Mouse (Mus musculus): ENCODE results near the gene Gm2115. TPM values are rescaled to one million over a fixed set of nuclear protein-coding genes. Genes with fewer than 3 reads are reported as not detected.

Gm2115 gene
- polyA plus RNA-seq, 1 experiment from 2014 or later, result 0.04 TPM

- no peak overlapping the region for H3K27ac ChIP-seq
- ATAC-seq, result no peak
- no peaks in the 10 kb centered on the region for H3K9me3 ChIP-seq (replicated peaks)
- no peak overlapping the region for H3K4me3 ChIP-seq
- H3K36me3 ChIP-seq, result no peaks in the 10 kb centered on the region
- H3K9ac ChIP-seq, result no peak overlapping the region
- no peaks in the 10 kb centered on the region for H3K4me1 ChIP-seq
- no peaks in the 10 kb centered on the region for H3K27me3 ChIP-seq (replicated peaks)
- WGBS (ENCODE audit: insufficient replicate concordance), result 64% methylated on average over 2 of the region's 2 CpGs
- H3K4me2 ChIP-seq, result no peak overlapping the region
Observed at GRCm38 (mm10) chr7:84551472-84551871, 22.7 kb downstream of the Gm2115 start.

DNA sequence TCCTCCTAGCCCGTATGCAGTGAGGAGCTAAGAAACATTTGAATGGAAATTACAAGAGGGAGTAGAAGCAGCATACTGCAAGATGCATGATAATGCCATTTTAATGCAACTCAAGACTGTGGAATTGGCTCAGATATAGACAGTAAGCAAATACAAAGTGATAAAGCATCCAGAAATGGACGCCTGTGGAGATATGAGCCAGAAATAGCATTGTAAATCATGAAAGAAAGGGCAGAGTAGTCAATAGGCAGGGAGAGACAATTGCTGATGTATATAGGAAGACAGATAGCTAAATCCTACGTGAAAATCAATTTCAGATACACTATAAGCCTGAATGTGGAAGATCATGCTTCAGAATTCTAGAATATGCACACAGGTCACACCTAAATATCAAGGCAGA, 26.5 kb downstream of the Gm2115 start:
- no peaks in the 10 kb centered on the region for H3K27me3 ChIP-seq (replicated peaks)
- H3K9ac ChIP-seq, result no peak overlapping the region
- no peaks in the 10 kb centered on the region for H3K9me3 ChIP-seq (replicated peaks)
- no peak overlapping the region for H3K4me3 ChIP-seq
- no peak for ATAC-seq
- H3K4me1 ChIP-seq, result no peaks in the 10 kb centered on the region
- no peaks in the 10 kb centered on the region for H3K36me3 ChIP-seq
- H3K27ac ChIP-seq, result no peak overlapping the region
- no peak overlapping the region for H3K4me2 ChIP-seq
- WGBS (ENCODE audit: insufficient replicate concordance), result 43% methylated on average over 3 of the region's 3 CpGs

- Histone ChIP-seq H3K4me3 (no peak overlapping the region), H3K4me2 (no peak overlapping the region), H3K27ac (no peak overlapping the region), H3K4me1 (no peaks in the 10 kb centered on the region), H3K36me3 (no peaks in the 10 kb centered on the region), H3K9ac (no peak overlapping the region), H3K9me3 (replicated peaks) (no peaks in the 10 kb centered on the region), H3K27me3 (replicated peaks) (no peaks in the 10 kb centered on the region)
- ATAC-seq, result no peak
- 67% methylated on average over 3 of the region's 3 CpGs for WGBS (ENCODE audit: insufficient replicate concordance)
Observed at GRCm38 (mm10) chr7:84557332-84557731, 28.6 kb downstream of the Gm2115 start.

DNA sequence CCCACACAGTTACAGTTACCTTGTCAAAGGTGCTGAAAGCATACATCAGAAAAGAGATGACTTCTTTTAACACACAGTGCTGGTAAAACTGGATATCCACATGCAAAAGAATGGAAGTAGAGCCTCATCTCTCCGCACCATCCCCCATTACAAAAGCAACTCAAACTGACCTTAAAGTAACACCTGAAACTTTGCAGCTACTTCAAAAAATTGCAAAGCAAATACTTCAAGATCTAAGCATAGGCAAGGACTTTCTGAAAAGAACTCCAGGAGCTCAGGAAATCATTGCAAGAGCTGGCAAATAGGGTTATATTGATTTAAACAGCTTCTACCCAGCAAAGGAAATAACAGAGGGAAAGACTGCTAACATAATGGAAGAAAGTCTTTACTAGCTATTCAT, 31.7 kb downstream of the Gm2115 start:
- WGBS (ENCODE audit: insufficient replicate concordance), result 85% methylated on average over 1 of the region's 1 CpGs
- Histone ChIP-seq H3K9me3 (replicated peaks) (no peaks in the 10 kb centered on the region), H3K27me3 (replicated peaks) (no peaks in the 10 kb centered on the region), H3K4me2 (no peak overlapping the region), H3K4me1 (no peaks in the 10 kb centered on the region), H3K9ac (no peak overlapping the region), H3K4me3 (no peak overlapping the region), H3K27ac (no peak overlapping the region), H3K36me3 (no peaks in the 10 kb centered on the region)
- no peak for ATAC-seq

- H3K36me3 ChIP-seq, result no peaks in the 10 kb centered on the region
- no peaks in the 10 kb centered on the region for H3K9me3 ChIP-seq (replicated peaks)
- no peak overlapping the region for H3K27ac ChIP-seq
- H3K4me3 ChIP-seq, result no peak overlapping the region
- 48% methylated on average over 3 of the region's 3 CpGs for WGBS (ENCODE audit: insufficient replicate concordance)
- ATAC-seq, result no peak
- H3K9ac ChIP-seq, result no peak overlapping the region
- no peaks in the 10 kb centered on the region for H3K27me3 ChIP-seq (replicated peaks)
- H3K4me2 ChIP-seq, result no peak overlapping the region
- no peaks in the 10 kb centered on the region for H3K4me1 ChIP-seq
Observed at GRCm38 (mm10) chr7:84564236-84564635, 35.5 kb downstream of the Gm2115 start.

- no peak overlapping the region for H3K4me3 ChIP-seq
- no peaks in the 10 kb centered on the region for H3K27me3 ChIP-seq (replicated peaks)
- H3K9me3 ChIP-seq (replicated peaks), result no peaks in the 10 kb centered on the region
- no peak for ATAC-seq
- H3K36me3 ChIP-seq, result no peaks in the 10 kb centered on the region
- no peaks in the 10 kb centered on the region for H3K4me1 ChIP-seq
- no peak overlapping the region for H3K9ac ChIP-seq
- no peak overlapping the region for H3K4me2 ChIP-seq
- no peak overlapping the region for H3K27ac ChIP-seq
- 62% methylated on average over 6 of the region's 6 CpGs for WGBS (ENCODE audit: insufficient replicate concordance)
Observed at GRCm38 (mm10) chr7:84566200-84566599, 37.4 kb downstream of the Gm2115 start.

- Histone ChIP-seq H3K4me3 (no peak overlapping the region), H3K27ac (no peak overlapping the region), H3K9ac (no peak overlapping the region), H3K27me3 (replicated peaks) (0 out of 2 replicates have a peak, but pooled peaks cover 5% of the 10 kb centered on the region), H3K36me3 (no peaks in the 10 kb centered on the region), H3K4me1 (no peaks in the 10 kb centered on the region), H3K4me2 (no peak overlapping the region), H3K9me3 (replicated peaks) (no peaks in the 10 kb centered on the region)
- 66% methylated on average over 2 of the region's 2 CpGs for WGBS (ENCODE audit: insufficient replicate concordance)
- no peak for ATAC-seq
Observed at GRCm38 (mm10) chr7:84577034-84577433, 48.3 kb downstream of the Gm2115 start.

DNA sequence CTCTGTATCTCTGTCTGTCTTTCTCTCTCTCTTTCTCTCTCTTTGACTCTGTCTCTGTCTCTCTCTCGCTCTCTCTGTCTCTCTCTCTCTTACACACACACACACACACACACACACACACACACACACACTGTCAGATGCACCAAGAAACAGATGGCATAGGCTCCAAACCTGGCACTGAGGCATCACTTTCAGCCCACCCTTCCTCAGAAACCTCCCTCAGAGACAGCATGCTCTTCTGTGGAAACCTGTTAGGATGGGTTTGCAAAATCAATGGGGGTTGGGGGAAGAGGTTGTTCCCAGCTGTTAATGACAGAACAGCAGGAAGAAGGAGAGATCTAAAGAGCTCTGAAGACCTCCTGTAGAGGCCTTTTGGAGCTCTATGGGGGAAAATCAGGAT, 50.1 kb downstream of the Gm2115 start:
- Histone ChIP-seq H3K4me3 (no peak overlapping the region), H3K36me3 (no peaks in the 10 kb centered on the region), H3K27me3 (replicated peaks) (0 out of 2 replicates have a peak, but pooled peaks cover 5% of the 10 kb centered on the region), H3K9ac (no peak overlapping the region), H3K4me1 (no peaks in the 10 kb centered on the region), H3K4me2 (no peak overlapping the region), H3K27ac (no peak overlapping the region), H3K9me3 (replicated peaks) (no peaks in the 10 kb centered on the region)
- WGBS (ENCODE audit: insufficient replicate concordance), result 40% methylated on average over 1 of the region's 1 CpGs
- no peak for ATAC-seq

DNA sequence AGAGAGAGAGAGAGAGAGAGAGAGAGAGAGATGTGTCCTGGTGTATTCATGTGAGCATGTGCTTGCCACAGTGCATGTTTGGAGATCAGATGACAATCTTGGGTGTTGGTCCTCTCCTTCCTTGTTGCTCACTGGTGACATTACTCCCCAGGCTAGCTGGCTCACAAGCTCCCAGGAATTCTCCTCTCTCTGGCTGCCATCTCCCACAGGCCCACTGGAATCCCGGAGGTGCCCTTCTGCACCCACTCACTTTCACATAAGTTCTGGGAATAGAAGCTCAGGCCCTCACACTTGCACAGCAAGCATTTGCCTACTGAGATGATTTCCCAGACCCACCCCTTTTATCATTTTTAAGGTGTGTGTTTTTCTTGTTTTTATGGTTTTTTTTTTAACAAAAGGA, 51.0 kb downstream of the Gm2115 start:
- ATAC-seq, result no peak
- Histone ChIP-seq H3K4me1 (no peaks in the 10 kb centered on the region), H3K27ac (no peak overlapping the region), H3K4me3 (no peak overlapping the region), H3K9me3 (replicated peaks) (no peaks in the 10 kb centered on the region), H3K4me2 (no peak overlapping the region), H3K27me3 (replicated peaks) (0 out of 2 replicates have a peak, but pooled peaks cover 5% of the 10 kb centered on the region), H3K36me3 (no peaks in the 10 kb centered on the region), H3K9ac (no peak overlapping the region)
- WGBS (ENCODE audit: insufficient replicate concordance), result 72% methylated on average over 1 of the region's 1 CpGs

DNA sequence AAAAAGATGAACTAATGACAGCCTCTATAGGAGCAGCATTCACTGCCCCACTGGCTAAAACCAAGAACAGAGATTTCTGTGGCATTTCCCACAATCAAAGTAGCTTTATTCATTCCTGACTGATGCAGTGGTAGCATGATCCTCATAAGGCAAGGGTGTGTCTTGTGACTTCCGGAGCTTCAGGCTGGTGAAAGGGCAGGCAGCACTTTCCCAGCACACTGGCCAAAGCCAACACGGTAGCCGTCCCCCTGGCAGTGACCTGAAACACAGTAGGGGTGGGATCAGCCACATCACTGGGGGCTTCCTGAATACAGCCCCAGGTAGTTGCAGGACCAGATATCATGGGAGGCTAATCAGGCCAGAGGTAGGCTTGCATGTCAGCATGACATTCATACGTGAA, 56.3 kb downstream of the Gm2115 start:
- 80% methylated on average over 4 of the region's 4 CpGs for WGBS (ENCODE audit: insufficient replicate concordance)
- H3K27me3 ChIP-seq (replicated peaks), result no peaks in the 10 kb centered on the region
- no peaks in the 10 kb centered on the region for H3K9me3 ChIP-seq (replicated peaks)
- H3K4me2 ChIP-seq, result no peak overlapping the region
- peaks cover 34% of the 10 kb centered on the region for H3K4me1 ChIP-seq
- H3K36me3 ChIP-seq, result no peaks in the 10 kb centered on the region
- no peak overlapping the region for H3K9ac ChIP-seq
- no peak overlapping the region for H3K27ac ChIP-seq
- ATAC-seq, result no peak
- no peak overlapping the region for H3K4me3 ChIP-seq

GRCm38 (mm10) chr7:84586360-84587100, 57.8 kb downstream of the Gm2115 start:
- Histone ChIP-seq H3K9me3 (replicated peaks) (no peaks in the 10 kb centered on the region), H3K27ac (peak overlapping the region; percentile 84), H3K27me3 (replicated peaks) (no peaks in the 10 kb centered on the region), H3K4me2 (peak overlapping the region; percentile 61), H3K4me3 (no peak overlapping the region), H3K36me3 (no peaks in the 10 kb centered on the region), H3K4me1 (peaks cover 34% of the 10 kb centered on the region), H3K9ac (peak overlapping the region; percentile 10; the same call in 1 of the 2 replicates)
- no peak for ATAC-seq
- 70% methylated on average over 3 of the region's 3 CpGs for WGBS (ENCODE audit: insufficient replicate concordance)

GRCm38 (mm10) chr7:84587101-84587783, 58.5 kb downstream of the Gm2115 start:
- Histone ChIP-seq H3K27ac (peak overlapping the region; percentile 84), H3K36me3 (no peaks in the 10 kb centered on the region), H3K9me3 (replicated peaks) (no peaks in the 10 kb centered on the region), H3K4me1 (peaks cover 34% of the 10 kb centered on the region), H3K4me2 (peak overlapping the region; percentile 61), H3K4me3 (0 out of 2 replicates have a peak overlapping the region, but pooled peaks have one; percentile 4), H3K9ac (peak overlapping the region; percentile 53), H3K27me3 (replicated peaks) (no peaks in the 10 kb centered on the region)
- WGBS (ENCODE audit: insufficient replicate concordance), result 59% methylated on average over 5 of the region's 5 CpGs
- ATAC-seq, result peak; percentile 99

All from liver, embryonic 12.5 days (tissue).